Comparison of ENCODE assay signal across 17 mouse cellular contexts in the genomic region with DNA sequence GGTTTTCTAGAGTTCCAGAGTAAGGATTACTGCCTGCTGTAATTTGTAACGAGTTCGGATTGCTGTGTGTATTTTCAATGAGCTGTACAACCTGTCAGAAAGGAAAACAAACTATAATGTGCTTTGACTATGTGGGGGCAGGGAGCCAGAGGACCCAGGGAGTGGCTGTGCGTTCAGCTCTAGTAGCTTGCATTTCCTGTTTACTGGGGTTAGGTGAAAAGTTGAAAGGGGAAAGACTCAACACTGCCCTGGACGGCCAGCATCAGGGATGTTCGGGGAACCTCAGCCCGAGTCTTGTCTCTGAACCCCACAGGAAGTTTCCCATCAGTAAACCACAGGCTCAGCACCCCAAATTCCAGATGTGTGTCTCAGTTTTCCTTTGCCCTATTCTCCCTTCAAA. TPM values are rescaled to one million over a fixed set of nuclear protein-coding genes. Genes with fewer than 3 reads are reported as not detected.
A peak's percentile ranks its signal among the peaks of the same experiment; 100 is the strongest.
DNase-seq lines count a peak whose midpoint lies in the region; ATAC-seq and TF ChIP-seq lines count a peak whose summit lies in the region.
"Had no signal": no experiment of that assay in that cellular context is flagged by ENCODE, and none has a peak within 500 bp of the region (broad histone marks: within the 10 kb centered on the region; RNA-seq: fewer than 3 reads in every experiment).

No protein-coding gene starts in this region.

- no peak overlapping the region; the same call in 1 of the 2 replicates for H3K4me3 ChIP-seq in gastrocnemius, adult 2 months
- H3K4me3 ChIP-seq in midbrain, embryonic 10.5 days = no peak overlapping the region
- H3K4me3 ChIP-seq: embryonic facial prominence, embryonic 12.5 days; forebrain, embryonic 13.5 days; hindbrain, embryonic 13.5 days; limb, embryonic 12.5 days; lung, embryonic 15.5 days; stomach, embryonic 15.5 days had no signal

- 68% methylated on average over 6 of the region's 6 CpGs for WGBS in midbrain, embryonic 10.5 days

- peaks cover 11% of the 10 kb centered on the region for H3K4me1 ChIP-seq in midbrain, embryonic 10.5 days
- H3K4me1 ChIP-seq: stomach, embryonic 15.5 days had no signal

- H3K36me3 ChIP-seq in midbrain, embryonic 10.5 days = no peaks in the 10 kb centered on the region
- H3K36me3 ChIP-seq: embryonic facial prominence, embryonic 12.5 days; hindbrain, embryonic 13.5 days; lung, embryonic 15.5 days; stomach, embryonic 15.5 days had no signal

- no peaks in the 10 kb centered on the region for H3K9me3 ChIP-seq in midbrain, embryonic 10.5 days (replicated peaks)
- H3K9me3 ChIP-seq: embryonic facial prominence, embryonic 12.5 days; forebrain, embryonic 13.5 days; hindbrain, embryonic 13.5 days; limb, embryonic 12.5 days; lung, embryonic 15.5 days; stomach, embryonic 15.5 days had no signal

- intact Hi-C loops in gastrocnemius, adult 2 months (cut with DNase I) = no loop called here

- H3K27ac ChIP-seq in gastrocnemius, adult 2 months = peak overlapping the region; percentile 64
- H3K27ac ChIP-seq in midbrain, embryonic 10.5 days (replicated peaks) = no peak overlapping the region
- H3K27ac ChIP-seq: embryonic facial prominence, embryonic 12.5 days; forebrain, embryonic 13.5 days; hindbrain, embryonic 13.5 days; limb, embryonic 12.5 days; lung, embryonic 15.5 days; stomach, embryonic 15.5 days had no signal

- TF ChIP-seq CTCF in gastrocnemius, adult 2 months (IDR thresholded peaks at IDR 0.05) = no peak

- peak; percentile 39 for ATAC-seq in megakaryocyte, adult 5-6 weeks (ENCODE audit: poor library complexity, severe bottlenecking)
- ATAC-seq: forebrain, embryonic 13.5 days; Patski had no signal

- DNase-seq in gastrocnemius, adult 2 months = no peak
- no peak for DNase-seq in gastrocnemius, postnatal 25 days
- DNase-seq in A20 (ENCODE audit: low read depth, low spot score) = peak; percentile 89
- DNase-seq in induced T-regulatory cell, adult 2 months (ENCODE audit: low read depth) = peak; percentile 80
- DNase-seq in midbrain, embryonic 10.5 days (ENCODE audit: low spot score) = no peak
- DNase-seq in frontal cortex, adult 2 months (ENCODE audit: extremely low spot score in 1 of 2, low spot score in 1 of 2) = no peak
- no peak for DNase-seq in cerebellum, adult 11-12 months
- DNase-seq: cerebellum, postnatal 10 days; right cerebral cortex, adult 18-20 months had no signal

- no peaks in the 10 kb centered on the region for H3K27me3 ChIP-seq in midbrain, embryonic 10.5 days (ENCODE audit: low read depth, poor library complexity, severe bottlenecking)
- H3K27me3 ChIP-seq: embryonic facial prominence, embryonic 12.5 days; forebrain, embryonic 13.5 days; hindbrain, embryonic 13.5 days; limb, embryonic 12.5 days; lung, embryonic 15.5 days; Patski; stomach, embryonic 15.5 days had no signal

RNA-seq across cellular contexts. Expression of gene Fli1, which starts 43.2 kb away (rescaled TPM):
- 1 to 10 TPM; 7.9 to 8.5 TPM for total RNA-seq in gastrocnemius, adult 2 months (2021)
- total RNA-seq in gastrocnemius, postnatal 25 days (2021) = 1 to 10 TPM; 7.3 to 9.4 TPM
- total RNA-seq in megakaryocyte, adult 5-6 weeks (2015) = 89.0 and 92.7 TPM in 2 replicates
- total RNA-seq in megakaryocyte, adult 5-6 weeks (2017) = 95.8 and 106 TPM in 2 replicates
- 13.9 and 17.6 TPM in 2 replicates for polyA plus RNA-seq in midbrain, embryonic 10.5 days (2016; fragmentation: Nextera tagmentation; extraction: Ambion mirVana)
- 3.1 and 4.6 TPM in 2 replicates for polyA plus RNA-seq in frontal cortex, adult 2 months (2012; rRNA removed)

Comparison
In these comparisons a context has a peak if more than half of its experiments do, and no peak if none do; other contexts are left out.
1. DNase-seq: peak in A20 (single experiment) and induced T-regulatory cell, adult 2 months (single experiment); none in gastrocnemius, adult 2 months (single experiment), gastrocnemius, postnatal 25 days (single experiment), midbrain, embryonic 10.5 days (single experiment), frontal cortex, adult 2 months (0 of 2) and cerebellum, adult 11-12 months (single experiment).
2. RNA of gene Fli1, which starts 43.2 kb away (total RNA-seq): 89.0 to 106 TPM in megakaryocyte, adult 5-6 weeks; 7.3 to 9.4 TPM in gastrocnemius, postnatal 25 days and 7.9 to 8.5 TPM in gastrocnemius, adult 2 months; every median in the first group is over 4 times any median in the second.